Mouse (Mus musculus): Measurements from ENCODE around the gene Relch.
"Not testable (repeated sequence)": the region's sequence is repeated elsewhere in the genome, so short reads cannot be mapped to it uniquely, and the experiment has no call there.

The Relch gene

DNA sequence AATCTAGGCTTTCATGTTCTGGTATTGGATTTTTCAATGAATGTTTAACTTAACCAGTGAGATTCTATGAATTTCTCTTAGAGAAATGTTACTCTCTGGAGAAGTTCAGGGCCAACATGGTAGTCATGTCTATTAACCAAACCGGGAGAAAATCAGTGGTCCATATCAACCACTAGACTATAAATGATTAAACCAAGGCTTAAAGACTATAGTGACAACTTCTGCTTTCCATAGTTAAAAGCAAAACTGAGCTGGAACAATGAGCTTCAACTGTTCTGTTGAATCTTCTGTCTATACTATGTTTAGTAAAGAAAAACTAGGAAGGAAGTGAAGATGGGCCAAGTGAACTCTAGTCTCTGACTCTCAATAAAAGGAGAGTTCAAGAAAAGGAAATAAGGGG, 82.8 kb downstream of the Relch start:
- no peak for DNase-seq (ENCODE audit: low spot score)

DNA sequence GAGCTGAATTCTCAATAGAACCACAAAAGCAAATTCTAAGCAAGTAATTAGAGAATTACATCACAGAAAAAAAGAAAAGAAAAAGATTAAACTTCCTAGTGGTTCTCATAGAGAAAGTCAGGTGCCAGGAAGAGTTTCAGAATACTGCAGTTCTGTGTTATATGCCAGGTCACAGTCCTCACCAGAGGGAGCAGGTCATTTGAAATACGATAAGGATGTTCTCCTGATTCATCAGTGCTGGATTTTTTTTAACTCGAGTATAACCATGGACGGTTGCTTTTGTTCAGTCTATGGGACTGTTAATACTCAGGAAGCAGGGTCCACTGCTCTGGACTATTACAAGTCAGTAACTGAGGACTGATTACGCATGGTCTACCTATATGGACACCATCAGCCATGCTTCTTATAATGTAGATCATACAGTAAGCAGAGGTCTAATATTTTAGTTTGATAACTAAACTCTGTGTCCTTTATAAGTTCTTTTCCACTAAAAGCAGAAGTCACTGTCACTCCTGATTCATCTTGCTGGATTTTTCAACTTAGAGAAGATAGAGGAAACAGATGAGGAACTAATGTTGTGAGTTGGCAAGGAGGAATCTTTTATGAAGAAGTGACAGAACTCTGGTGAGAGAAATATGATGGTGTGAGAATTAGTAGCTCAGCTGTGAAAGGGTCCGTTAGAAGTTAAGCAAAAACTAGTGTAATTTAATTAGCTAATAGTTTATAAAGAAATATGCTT, 83.4 kb downstream of the Relch start:
- no peak for DNase-seq (ENCODE audit: low spot score)

DNA sequence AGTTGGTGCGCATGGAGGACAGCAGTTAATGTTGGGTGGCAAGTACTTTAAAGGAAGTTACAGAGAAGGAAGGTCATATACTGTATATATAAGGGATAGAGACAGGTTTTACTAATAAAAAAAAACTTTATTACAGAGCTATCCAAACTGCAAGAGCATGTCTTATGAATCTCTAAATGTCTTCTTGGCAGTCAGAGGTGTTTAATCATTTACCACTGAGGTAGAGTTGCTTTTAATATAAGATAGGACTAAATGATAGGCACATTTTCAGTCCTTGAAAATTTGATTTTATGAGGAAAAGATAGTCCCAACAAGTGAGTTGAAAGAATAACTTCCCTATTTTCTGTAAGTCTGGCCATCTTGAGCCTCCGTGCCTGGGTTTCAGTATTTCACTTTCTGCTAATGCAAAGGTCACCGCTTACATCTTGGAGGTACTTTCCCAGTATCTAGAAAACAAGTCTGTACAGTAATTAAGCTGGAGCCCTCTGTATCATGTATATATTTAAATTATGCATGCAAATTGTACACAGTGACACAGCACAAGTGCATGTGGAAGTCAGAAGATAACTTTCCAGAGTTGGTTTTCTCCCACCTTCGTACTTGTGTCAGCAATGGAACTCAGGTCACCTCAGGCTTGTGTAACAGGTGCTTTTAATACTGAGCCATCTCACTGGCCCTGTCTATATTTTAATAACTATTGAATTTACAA, 84.6 kb downstream of the Relch start:
- no peak for DNase-seq (ENCODE audit: low spot score)

DNA sequence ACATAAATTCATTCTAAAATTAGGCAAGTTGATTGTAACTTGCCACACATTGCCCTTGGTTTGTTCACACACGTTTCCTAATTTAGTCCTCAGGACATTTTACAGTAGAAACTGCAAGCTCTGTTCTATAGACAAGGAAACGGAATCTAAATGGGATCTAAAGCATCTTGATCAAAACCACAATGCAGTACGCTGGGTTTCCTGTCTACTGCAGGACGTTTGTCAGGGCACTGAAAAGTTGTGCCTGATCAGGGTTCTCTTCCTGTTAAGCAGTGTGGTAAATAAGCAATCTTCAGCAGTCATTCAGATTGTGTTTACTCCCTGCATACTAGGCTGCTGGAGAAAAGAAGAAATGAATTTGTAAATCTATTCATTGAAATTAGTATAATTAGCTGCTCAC, 88.5 kb downstream of the Relch start:
- no peak for DNase-seq (ENCODE audit: low spot score)

DNA sequence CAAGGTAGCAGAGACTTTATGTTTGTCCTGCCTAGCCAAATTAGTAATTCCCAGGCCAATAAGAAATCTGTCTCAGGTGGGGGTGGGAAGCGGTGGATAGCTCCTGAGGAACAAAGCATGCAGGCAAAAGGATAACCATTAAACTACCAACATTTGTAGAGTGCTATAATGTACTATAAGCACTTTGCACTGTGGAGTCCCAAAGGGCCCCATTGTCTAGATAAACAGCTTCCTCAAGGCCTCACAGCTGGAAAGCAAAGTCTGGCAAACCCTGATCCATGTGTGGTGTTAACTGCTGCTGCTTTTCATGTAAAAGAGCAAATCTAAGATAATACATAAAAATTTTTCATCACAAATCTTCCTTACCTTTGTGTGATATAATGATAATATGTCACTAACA, 89.3 kb downstream of the Relch start:
- no peak for DNase-seq (ENCODE audit: low spot score)

DNA sequence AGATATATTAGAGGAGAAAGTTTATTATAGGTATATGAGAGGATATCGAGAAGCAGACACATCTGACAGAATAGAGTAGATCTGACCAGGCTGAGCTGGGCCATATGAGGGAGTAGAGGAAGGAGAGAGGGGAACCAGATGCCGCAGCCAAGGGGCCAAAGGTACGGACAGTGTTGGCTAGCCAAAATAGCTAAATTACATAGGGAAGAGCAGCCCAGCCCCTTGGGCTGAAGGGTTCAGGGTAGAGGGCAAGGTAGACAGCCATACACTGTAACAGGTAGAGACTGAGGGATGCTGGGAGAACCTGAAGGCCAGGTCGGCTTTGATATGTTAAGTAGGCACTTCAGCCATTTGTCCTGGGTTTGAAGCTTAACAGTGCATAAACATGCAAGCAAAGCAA, 95.1 kb downstream of the Relch start:
- no peak for DNase-seq (ENCODE audit: low spot score)

DNA sequence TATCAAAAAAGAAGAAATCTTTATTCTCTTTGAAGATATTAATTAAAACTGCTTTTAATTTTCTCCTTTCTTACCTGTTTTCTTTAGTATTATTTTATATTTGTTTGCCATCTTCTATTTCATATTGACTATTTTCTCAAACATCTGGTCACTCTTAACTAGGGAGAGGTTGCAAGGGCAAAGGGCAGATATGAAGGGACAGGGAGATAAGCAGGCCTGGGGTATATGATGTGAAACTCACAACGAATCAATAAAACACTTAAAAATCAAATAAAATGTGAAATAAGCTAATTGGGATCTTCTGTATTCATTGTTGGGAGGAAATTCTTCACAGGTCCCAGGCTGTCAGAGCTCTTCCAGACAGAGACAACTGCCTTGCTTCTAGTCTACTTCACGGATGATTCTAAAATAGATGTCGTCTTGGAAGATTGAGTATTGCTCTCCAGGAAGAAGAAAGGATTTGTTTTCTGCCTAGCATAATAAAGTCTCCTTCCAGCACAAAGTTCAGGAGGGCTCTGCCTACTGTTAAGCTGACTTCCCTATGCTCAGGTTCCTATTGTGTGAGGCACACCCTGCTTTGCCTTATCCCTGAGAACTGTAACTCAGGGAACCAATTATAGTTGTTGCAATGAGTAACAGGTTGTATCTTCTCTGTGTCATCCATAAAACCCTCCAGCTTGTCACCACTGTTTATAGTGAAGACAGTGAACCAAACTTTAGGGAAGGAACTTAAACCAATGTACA, 95.9 kb downstream of the Relch start:
- DNase-seq (ENCODE audit: low spot score) = no peak

DNA sequence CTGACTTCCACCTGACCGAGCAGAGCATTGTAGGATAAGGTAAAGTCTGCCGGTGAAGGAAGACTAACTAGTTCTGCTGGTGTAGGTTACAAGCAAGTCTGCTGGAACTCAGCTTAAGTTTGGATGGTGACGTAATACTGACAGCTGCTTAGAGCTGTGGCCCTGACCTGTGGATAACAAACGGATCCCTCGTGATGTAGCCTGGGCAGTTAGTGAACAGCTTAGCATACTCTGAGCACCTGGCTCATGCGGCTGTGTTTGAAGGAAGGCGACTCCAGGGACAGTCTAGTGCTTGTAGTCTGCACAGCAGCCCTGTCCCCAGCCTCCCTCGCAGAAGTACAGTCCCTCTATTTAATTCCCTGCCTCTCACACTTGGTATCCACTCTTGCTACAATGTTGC, 101.9 kb downstream of the Relch start:
- no peak for DNase-seq (ENCODE audit: low spot score)

DNA sequence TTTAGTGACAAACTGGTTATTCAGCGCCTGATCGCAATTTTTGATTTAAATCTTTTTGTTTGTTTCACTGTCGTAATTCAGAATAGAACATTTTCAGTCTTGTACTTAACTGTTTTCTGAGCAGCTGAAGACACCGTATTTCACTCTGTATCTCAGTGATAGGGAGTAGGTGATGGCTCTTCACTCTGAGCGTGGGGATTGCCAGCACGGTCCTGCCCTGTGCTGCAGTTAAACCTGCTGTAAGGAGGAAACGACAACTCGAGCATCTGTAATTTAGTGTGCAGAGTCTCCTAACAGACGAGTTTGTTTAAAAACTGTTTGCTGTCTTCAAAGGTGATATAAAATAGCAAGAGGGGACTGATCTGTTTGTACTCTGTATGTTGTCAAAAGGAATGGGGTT, 102.4 kb downstream of the Relch start:
- DNase-seq (ENCODE audit: low spot score) = not testable (repeated sequence)

DNA sequence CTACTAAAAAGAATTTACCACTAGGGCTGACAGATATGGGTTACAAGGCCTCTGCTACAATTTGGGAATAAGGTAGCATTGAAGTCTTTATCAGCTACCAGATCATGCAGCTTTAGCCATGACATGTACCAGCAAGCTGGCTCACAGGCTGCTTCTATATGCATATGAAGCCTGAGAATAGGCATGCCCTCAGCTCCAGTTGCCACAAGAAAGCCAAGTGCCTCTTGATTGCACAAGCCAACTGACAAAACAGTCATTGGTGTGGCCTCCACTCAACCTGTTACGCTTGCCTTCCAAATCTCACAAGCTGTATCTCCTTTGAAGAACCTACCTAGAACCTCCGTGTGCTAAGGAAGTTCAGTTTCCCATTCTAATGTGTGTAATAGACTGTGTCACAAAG, 104.7 kb downstream of the Relch start:
- DNase-seq (ENCODE audit: low spot score) = no peak

DNA sequence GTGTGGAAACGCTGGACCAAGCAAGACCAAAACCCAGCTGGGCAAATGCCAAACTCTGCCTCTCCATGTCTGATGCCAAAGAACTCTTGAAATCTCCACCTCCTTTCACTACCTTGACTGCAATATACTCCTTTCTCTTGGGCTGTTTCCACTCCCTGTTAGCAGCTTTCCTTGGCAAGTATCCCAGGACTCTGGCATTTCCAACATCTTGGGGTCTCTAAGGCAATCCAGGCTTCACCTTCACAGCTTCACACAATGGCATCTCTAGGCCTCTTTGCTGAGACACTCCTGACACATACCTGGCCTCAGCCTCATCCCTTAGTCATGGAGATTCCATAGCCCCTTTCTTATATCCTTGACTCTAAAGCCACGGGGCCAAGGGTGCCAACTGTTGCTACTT, 107.0 kb downstream of the Relch start:
- DNase-seq (ENCODE audit: low spot score) = no peak

DNA sequence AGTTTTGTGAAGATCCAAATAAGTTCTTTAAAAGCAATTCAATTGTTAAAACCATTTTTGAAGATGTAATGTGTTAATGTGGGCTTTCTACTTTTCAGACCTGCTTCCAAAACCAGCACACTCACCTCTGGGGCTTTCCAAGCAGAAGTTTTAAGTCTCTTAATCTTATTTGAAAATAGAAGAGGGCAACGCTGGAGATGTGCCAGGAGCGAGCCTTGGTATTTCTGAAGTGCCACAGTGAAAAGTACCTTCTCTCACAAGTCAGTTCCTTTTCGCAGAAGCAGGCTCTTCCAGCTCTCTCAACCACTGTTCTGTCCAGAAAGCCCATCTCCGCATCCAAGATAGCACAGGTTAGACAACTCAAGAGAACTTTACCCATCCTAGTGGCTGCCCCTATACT, 112.8 kb downstream of the Relch start:
- no peak for DNase-seq (ENCODE audit: low spot score)

DNA sequence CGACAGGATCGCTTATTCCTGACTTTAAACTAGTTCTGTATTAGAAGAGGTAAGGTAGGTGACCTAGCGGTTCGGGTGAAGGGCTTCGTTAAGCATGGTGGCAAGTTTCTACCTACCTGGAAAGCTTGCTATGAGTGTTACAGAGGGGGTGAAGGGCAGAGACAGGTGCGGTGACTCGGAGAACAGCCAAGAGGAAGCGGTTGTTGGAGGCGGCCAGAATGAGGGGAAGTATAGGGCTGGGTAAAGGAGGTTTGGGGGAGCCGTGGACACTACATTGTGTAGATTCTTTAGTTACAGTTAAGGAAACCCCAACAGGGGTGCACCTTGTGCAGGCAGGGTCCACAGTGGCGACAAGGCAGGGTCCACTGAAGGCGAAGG, 116.4 kb downstream of the Relch start:
- DNase-seq (ENCODE audit: low spot score) = no peak

DNA sequence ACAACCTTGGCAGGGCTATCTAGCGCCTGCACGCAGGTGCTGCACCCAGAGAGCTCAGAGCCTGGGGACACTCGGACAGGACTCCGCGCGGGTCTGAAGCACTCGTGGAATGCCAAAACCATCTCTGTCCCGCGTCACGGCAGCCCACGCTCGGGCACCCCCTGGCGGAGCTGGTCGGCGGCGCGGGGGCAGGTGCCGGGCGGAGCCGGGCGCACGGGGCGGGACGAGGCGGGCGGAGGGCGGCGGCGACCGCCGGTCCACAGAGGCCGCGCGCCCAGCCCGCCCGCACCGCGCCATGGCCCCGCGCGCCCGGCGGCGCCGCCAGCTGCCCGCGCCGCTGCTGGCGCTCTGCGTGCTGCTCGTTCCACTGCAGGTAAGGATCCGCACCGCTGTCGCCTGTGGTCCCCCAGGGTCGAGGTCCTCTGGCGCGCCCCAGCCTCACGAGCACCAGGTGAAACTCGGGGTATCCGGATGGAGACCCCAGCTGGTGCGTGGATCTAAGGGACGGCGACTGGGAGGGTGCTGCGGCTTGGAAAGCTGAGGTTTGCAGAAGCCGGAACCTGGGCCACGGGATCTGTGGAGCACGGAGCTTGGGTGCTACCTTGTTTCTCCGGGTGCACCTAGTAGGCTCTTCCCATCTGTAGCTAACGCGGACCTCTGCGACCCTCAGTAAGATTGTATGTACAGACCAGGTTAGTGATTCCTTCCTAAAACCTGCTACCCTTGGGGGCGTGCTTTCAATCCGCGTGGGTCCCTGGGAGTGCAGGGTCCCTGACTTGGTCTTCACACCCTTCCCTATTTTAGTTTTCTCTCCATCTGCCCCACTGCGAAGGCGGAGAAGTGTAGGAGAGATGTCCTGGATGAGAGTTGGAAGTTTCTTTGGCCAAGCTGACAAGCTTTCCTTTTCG, 117.0 kb downstream of the Relch start, which contains the start of gene Tnfrsf11a:
Gene Tnfrsf11a (plus strand): TSS at position 262 of the 908 bp plus-strand sequence.
- peak; percentile 35 for DNase-seq (ENCODE audit: low spot score)

DNA sequence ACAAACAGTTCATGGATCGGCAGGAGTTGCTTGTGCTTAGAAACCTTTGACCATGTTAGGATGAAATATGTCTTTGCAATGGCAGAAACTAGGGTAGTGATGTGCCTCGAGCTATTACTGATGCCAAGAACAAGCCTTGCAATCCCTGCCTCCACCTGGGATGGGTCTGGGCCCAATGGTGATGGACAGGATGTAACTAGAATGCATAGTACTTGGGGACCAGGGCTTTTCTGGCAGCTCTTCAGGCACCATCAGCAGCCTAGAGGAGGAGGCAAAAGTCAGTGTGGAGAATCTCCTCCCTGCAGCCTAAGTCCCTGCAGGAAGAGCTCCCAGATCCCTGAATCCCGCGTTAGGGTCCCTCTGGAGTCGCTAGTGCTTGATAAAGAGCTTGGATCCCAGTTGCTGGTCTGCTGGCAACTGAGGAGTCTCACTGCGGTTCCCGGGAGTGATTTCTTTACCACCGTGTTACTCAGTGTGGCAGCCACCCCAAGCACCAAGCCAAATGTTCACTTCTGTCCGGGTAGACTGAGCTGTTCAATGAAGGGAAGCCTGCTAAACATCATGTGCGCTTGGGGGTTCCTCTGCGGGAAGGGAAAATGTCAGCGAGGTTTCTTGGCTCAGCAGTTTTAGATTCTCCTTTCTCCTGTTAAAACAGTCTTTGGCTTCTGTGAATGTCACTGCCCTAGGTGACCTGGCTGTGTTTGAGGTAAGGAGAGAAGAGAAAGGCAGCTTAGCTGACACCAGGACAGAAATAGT, 117.9 kb downstream of the Relch start:
- no peak for DNase-seq (ENCODE audit: low spot score)

DNA sequence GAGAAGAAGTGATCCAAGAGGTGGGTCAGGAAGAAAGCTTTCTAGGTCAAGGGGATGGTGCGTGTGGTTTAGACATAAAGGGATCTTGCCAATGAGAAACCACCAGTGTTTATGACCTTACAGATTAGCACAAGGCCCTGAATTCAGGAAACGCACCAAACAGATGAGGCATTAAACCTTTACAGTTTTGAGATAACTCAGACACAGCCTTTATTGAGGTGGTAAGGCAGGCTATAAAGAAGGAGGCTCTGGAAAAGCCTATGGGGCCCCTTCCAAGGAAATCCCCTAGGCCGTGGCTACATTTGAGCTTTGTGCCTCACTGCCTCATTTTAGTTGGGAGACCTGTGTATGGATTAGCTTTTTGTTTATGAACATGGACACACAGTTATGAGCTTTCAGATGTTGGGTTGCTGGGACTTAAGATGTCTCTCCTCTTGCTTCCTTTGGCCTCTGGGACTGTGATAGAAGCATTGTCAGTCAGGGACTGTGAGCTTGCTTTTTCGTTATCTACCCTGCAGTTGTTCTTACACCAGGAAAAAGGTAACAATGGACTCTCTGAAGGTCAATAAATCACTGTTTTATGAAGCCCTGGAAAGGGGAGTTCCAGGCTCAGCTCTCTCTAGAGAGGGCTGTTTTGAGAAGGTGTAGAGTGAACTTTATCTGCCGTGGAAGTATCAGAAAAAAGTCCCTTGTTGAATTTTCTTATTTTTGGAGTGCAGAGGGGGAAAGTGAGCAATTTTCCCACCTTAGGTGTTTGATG, 120.8 kb downstream of the Relch start:
- DNase-seq (ENCODE audit: low spot score) = no peak

DNA sequence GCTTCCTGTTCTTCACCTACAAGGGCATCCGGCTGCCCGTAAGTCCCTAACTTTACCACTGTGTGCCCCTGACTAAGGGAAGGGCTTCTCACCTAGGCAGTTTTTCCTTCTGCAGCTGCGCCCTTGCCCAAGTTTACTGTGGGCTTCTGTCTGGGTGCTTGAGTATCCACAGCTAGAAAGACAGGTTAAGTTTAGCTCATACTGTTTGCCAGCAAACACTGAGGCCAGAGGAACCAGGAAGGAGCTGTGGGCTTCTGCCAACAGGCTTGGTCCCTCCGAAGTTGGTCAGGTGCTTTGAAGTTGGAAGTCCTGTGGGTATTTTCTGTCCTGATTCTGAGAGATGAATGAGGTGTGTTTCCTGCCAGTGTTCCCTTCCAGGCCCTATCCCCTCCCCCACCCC, 121.5 kb downstream of the Relch start:
- DNase-seq (ENCODE audit: low spot score) = no peak

DNA sequence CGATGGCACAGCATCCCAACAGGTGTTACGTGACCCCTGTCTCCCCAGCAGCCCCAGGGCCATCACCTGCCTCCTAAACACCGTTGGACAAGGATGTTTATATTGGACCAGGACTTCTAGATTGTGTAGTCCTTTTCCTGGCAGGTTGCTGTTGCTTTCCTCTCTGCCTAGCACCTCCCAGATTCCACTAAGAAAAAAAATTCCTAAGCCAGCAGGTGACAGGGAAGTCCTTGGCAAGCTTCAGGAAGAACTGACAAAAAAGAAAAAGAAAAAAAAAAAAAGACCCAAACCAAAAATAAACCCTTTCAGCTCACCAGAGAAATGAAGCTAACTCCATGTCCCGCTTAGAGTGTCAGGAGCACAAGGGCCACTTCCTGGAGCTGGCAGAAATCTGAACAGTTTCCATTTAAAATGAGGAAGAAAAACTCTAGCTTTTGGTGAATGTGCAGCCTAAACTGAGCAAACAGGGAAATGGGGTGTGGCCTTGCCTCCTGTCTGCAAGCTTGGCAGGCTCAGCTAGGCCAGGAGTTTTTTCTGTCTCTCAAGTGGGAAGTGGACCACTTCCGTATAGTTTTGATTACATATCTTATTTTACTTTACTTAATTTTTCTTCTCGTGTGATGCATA, 123.2 kb downstream of the Relch start:
- DNase-seq (ENCODE audit: low spot score) = no peak

DNA sequence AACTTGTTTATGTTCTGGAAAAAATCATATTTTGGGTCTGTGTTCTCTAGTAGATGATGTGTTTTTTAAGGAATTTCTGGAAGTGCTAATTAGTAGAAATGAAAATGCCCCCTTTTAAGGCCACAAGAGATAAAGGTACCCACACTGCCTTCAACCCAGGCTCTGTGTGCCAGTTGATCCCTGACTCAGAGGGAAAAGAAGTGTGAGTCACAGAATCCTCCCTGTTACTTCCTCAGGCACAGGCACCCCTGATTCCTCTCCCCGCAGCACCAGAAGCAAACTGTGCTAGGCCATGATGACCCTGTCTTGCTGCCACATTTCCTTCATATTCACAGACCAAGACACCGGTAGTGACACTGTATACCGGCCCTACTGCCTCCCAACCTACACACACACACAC, 126.4 kb downstream of the Relch start:
- no peak for DNase-seq (ENCODE audit: low spot score)

DNA sequence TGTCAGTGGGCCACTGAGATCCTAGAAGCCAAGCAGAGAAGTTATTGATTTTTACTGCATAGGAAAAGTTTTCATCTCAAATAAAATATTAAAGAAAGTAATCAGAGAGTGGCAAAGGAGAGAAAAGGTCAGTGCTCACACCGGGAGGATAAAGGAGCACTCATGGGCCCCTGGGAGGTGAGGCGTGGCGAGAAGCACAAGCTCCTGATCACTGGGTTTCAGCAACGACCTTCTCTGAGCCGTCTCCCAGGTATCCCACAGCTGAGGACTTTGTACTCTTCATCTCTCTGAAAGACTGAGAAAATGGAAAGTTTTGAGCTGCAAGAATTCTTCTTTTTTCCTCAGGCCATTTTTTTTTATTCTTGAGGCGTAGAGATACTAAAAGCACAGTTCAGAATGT, 131.0 kb downstream of the Relch start:
- DNase-seq (ENCODE audit: low spot score) = no peak
